Mouse (Mus musculus) gonadal fat pad, adult 2 months (tissue): ENCODE measurements around the gene Clca3a1. TPM values are rescaled to one million over a fixed set of nuclear protein-coding genes. Genes with fewer than 3 reads are reported as not detected.

Experiments used
- DNase-seq: peaks from one replicate; pipeline ENCODE4 v3.0.0-alpha.2; 2012; ENCODE audit warnings: low read depth
- polyA plus RNA-seq: library from polyadenylated mRNA; depleted of rRNA; stranded (reverse); fragments of >200 nt; gene quantifications from 2 replicates; pipeline ENCODE4 v1.2.3, GENCODE M21; 2012

The Clca3a1 gene
- polyA plus RNA-seq, 1 experiment = 4.6 TPM

DNA sequence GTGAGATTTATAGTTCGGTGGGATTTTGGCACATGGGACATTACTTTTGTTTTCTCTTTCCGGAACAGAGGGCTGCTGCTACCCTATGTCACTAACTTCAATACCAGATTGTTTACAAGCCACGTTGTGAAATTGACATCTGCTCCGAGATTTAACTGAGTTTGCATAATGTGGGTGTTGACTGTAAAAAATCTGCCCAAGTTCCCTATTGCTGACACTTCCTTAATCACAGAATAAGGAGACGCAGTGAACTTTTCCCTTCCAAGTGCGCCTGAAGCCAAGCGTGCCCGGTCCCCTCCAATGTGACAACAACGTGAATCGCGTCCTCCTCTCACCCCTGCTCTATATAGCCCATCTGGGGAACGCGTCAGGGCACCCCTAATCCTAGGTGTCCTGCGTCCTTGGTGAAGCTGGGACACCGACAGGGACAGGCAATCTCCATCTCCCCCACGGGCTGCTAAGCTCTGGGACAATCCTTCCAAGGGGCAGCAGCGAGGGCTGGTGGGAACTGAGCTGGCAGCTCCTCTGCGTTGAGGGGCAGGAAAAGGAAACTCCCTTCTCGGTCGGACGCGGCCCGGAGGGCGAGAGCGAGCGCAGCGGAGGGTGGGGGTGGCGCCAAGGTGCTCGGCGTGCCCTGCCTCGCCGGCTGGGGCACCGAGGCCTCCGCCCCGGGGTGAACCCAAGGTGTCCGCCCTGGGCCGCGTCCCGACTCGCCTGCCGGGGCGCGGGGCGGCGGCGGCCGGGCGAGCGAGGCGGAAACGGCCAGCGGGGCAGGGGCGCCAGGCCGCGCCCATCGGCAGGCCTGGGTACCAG lies 41.5 kb downstream of the Clca3a1 start:
- DNase-seq = no peak

DNA sequence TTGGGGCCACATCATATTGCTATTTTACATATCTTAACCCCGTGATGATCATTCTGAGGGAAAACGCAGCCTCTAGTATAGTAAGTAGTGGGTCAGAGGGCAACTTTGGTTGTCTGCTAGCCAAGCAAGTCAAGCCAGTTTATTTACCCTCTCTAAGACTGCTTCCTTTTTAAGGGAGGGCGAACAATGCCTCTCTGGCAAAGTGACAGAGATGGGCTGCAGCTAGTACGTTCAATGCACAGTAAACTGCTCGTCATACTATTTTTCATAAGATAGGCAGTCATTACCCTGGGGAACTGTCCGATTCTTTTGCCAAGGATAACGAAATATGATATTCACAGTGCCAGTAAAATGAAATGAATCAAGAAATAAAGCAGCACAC lies 42.1 kb downstream of the Clca3a1 start:
- no peak for DNase-seq

DNA sequence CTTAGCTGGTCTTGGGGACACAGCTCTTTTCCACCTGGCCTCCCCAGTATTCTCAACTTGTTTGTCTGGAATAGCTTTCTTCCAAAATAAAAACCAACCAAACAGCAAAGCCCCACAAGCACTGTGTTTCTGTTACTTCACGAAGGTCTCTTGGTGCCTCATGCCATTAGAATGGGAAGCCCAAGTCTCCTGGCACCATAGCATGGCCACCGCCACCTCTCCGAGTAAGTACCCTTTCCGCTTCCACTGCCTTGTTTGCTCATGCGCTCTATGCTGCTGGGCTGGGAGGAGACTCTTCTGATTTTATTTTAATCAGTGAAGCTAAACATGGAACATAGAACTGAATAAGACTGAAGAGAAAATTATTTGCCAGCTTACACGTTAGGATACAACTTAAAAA lies 42.9 kb downstream of the Clca3a1 start:
- DNase-seq = no peak

DNA sequence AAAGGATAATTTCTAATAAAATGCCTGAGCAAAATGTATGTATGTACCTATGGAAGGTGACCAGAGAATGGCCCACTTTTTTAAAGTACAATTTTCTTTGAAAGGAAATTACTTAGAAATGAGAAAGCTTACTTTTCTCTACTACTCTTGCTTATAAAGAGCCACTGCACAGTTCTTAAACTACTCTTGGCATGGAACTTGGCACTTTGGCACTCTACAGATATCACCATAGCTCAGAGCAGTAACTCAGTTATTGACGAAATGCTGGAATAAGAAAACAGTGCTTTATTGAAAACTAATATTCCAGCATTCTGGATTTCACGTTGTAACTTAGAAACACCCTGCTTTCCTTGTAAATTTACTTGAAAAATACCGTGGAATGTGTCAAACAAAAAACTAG lies 43.7 kb downstream of the Clca3a1 start:
- DNase-seq = no peak

DNA sequence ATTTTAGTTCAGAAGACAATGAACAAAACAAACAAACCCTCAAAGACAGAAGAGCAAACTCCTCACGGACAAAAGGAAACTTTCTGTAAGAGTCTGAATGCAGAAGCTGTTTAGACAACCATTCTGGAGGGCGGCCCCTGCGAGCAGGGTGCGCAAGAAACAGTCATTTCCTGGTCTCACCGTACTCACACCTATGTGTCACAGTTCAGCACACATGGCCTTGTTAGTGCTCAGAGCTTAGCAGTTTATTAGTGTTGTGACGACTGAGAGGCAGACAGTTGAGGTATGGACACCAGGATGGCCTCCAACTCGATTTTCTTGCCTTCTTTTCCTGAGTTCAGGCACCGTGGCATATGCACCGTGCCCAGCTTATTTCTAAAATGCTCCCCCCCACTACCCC lies 44.9 kb downstream of the Clca3a1 start:
- DNase-seq = no peak

GRCm38 (mm10) chr3:144715033-144715432 lies 45.7 kb downstream of the Clca3a1 start:
- DNase-seq = no peak

- DNase-seq = no peak
These were observed 46.2 kb downstream of the Clca3a1 start for GRCm38 (mm10) chr3:144714606-144715005.

- no peak for DNase-seq
These were observed 46.7 kb downstream of the Clca3a1 start for GRCm38 (mm10) chr3:144714126-144714525.

DNA sequence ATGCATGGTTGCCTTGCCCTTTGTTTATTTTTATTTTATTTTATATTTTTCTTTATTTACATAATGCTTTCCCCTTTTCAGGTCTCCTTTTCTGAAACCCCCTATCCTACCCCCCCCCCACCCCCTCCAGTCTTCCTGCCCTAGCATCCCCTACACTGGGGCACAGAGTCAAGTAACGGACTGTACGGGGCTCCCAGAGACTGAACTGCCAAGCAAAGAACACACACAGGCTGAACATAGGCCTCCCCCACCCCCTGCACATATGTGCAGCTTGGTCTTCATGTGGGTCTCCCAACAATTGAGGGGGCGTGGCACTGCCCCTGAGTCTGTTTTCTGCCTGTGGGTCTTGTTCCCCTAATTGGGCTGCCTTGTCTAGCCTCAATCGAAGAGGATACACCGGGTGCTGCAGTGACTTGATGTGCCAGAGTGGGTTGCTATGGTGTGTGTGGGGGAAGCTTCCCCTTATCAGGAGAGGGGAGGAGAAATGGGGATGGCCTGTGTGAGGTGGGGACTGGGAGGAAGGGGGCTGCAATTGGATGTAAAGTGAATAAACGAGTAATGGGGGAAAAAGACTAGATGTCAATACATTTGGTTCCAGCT lies 49.1 kb downstream of the Clca3a1 start:
- DNase-seq = no peak

- no peak for DNase-seq
These were observed 52.2 kb downstream of the Clca3a1 start for GRCm38 (mm10) chr3:144708612-144709011.

- no peak for DNase-seq
These were observed 56.8 kb downstream of the Clca3a1 start for GRCm38 (mm10) chr3:144703959-144704358.

GRCm38 (mm10) chr3:144698790-144699433 lies 61.9 kb downstream of the Clca3a1 start:
- no peak for DNase-seq

GRCm38 (mm10) chr3:144697942-144698341 lies 62.8 kb downstream of the Clca3a1 start:
- DNase-seq = no peak

DNA sequence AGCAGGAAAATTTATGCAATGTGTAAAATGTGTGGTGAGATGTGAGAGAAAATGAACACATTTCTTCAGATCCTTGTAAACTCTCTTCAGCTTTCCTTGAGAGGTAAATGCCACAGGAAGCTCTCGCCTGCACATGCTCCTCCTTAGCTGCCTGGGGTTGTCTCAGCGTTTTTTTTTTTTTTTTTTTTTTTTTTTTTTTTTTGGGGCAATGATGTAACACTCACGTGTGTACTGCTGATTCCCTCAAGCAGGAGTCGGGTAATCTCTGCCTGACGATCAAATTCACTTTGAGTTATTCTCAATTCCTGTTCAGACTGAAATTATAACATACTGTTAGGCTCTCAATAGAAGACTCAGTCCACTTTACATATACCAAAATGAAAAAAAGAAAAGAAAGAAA lies 63.6 kb downstream of the Clca3a1 start:
- DNase-seq = no peak

GRCm38 (mm10) chr3:144694941-144695340 lies 65.8 kb downstream of the Clca3a1 start:
- no peak for DNase-seq

- no peak for DNase-seq
These were observed 66.7 kb downstream of the Clca3a1 start for GRCm38 (mm10) chr3:144694040-144694439.

DNA sequence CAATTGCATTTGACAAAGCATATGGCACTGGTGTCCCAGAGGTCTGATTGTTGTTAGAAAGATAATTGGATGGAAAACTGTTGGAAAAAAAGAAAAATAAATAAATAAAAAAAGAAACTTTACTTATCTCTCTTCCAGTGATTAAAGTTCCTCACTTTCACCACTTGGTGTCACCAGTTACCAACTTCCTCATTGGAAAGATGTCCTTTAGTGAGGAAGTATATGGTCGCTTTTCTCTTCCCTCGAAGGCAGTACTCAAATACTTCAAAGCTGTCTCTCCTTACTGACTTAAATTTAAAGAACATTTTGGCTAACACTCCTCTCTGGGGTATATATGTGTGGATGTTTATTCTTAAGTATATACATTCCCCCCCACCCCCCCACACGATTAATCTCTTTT lies 68.7 kb downstream of the Clca3a1 start:
- DNase-seq = no peak

- no peak for DNase-seq
These were observed 71.5 kb downstream of the Clca3a1 start for GRCm38 (mm10) chr3:144689236-144689635.

DNA sequence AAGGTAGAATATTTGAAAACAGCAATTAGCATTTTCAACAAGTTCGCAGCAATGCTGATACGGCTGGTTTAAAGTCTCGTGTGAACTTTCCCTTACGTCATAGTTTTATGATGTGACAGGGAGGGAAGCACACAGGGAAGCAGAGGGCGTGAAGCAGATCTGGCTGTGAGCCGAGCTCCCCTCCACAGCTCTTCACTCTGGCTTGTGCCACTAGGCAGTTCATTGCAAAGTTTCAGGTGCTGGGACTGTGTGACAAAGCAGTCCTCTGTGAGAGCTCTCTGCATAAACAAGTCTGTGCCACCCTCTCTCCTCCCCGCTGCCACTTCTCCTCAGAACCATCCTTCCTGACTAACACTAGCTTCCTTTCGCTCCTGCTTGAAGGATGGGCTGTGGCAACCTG lies 72.5 kb downstream of the Clca3a1 start:
- no peak for DNase-seq

DNA sequence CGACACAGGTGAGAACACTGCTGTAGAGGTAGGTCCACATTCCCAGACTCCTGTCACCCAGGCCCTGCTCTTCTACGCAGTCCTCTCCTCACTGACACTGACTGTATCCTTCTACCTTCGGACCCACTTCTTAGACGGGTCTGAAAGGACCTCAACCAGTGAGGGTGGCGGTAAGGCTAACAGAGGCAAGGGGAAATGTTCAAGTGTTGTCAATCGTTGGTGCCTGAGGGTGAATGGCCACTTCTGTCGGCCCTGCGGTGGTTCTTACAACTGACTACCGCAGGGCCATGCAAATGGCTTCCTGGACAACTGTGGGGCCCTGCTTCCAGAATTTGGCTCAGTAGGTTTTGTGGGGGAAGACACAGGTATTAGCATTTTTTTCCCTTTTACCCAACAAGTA lies 73.2 kb downstream of the Clca3a1 start:
- no peak for DNase-seq

DNA sequence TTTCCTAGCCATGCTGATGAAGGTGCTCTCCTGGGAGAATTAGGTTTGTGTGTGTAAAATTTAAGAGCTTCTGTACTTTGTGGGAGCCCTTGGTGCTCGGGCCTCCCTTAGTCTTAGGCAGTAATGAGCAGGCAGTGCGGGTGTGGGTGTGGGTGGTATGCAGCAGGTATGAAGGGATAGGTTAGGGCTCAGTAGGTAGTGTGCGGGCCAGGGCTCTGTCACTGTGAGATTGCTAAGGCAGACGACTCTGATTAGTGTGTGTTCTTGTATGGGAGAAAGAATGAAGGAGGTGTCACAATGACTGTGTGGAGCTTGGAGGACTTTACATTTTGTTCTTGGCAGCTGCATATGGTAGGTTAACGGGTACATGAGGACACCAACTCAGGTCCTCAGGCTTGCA lies 74.6 kb downstream of the Clca3a1 start:
- no peak for DNase-seq

- no peak for DNase-seq
These were observed 77.5 kb downstream of the Clca3a1 start for GRCm38 (mm10) chr3:144683136-144683814.

DNA sequence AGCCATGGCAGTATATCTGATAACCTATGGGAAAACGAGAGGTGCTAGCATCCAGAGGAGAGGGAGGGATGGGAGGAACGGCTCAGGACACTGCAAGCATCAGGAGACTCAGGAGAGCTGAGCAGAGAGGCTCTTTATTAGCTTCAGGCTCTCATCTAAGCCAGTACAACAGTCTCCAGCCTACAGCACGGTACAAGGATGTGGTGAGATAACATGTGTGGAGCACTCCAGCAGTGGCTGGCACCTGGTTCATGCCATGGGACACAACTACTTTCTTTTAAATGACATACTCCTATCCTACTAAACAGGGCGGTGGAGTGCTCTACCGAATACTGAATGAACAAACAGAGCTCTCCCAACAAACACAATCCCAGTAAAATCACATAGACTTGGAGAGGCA lies 79.2 kb downstream of the Clca3a1 start:
- no peak for DNase-seq
